ENCODE assay signal across 17 mouse cellular contexts in genomic region chr13:63093636-63094035, GRCm38 (mm10).
DNase-seq lines count a peak whose midpoint lies in the region; ATAC-seq and TF ChIP-seq lines count a peak whose summit lies in the region.
"Had no signal": no experiment of that assay in that cellular context is flagged by ENCODE, and none has a peak within 500 bp of the region (broad histone marks: within the 10 kb centered on the region; RNA-seq: fewer than 3 reads in every experiment).

No protein-coding gene starts in this region.

- H3K27me3 ChIP-seq in hindbrain, embryonic 10.5 days (ENCODE audit: insufficient read depth, poor library complexity, severe bottlenecking), result no peaks in the 10 kb centered on the region
- H3K27me3 ChIP-seq in hindbrain, embryonic 16.5 days (replicated peaks; ENCODE audit: control insufficient read depth, insufficient read depth, low read length), result no peaks in the 10 kb centered on the region
- H3K27me3 ChIP-seq in C2C12 (ENCODE audit: control insufficient read depth, insufficient read depth, insufficient read length), result no peaks in the 10 kb centered on the region
- H3K27me3 ChIP-seq in ES-Bruce4 (ENCODE audit: control insufficient read depth, insufficient read depth, low read length, poor library complexity, severe bottlenecking), result no peaks in the 10 kb centered on the region
- no peaks in the 10 kb centered on the region for H3K27me3 ChIP-seq in limb, embryonic 15.5 days
- H3K27me3 ChIP-seq: CH12.LX; heart, embryonic 12.5 days had no signal

- no peaks in the 10 kb centered on the region for H3K79me3 ChIP-seq in C2C12 (ENCODE audit: low read depth)

- H3K79me2 ChIP-seq in C2C12 (ENCODE audit: control insufficient read depth, insufficient read depth), result no peaks in the 10 kb centered on the region

- 67% methylated on average over 6 of the region's 6 CpGs for WGBS in hindbrain, embryonic 10.5 days
- 67% methylated on average over 6 of the region's 6 CpGs for WGBS in hindbrain, embryonic 16.5 days
- 82% methylated on average over 6 of the region's 6 CpGs for WGBS in limb, embryonic 15.5 days

- H3K27ac ChIP-seq in hindbrain, embryonic 10.5 days, result 0 out of 2 replicates have a peak overlapping the region, but pooled peaks have one; percentile 20
- no peak overlapping the region for H3K27ac ChIP-seq in hindbrain, embryonic 16.5 days (ENCODE audit: low read depth, low read length)
- H3K27ac ChIP-seq in ES-Bruce4 (ENCODE audit: insufficient read depth, low read length), result peak overlapping the region; percentile 72
- H3K27ac ChIP-seq in limb, embryonic 15.5 days, result peak overlapping the region; percentile 83
- H3K27ac ChIP-seq: hindbrain, postnatal 0 days; kidney, postnatal 0 days had no signal

- ATAC-seq in hindbrain, embryonic 16.5 days, result no peak
- no peak for ATAC-seq in limb, embryonic 15.5 days (ENCODE audit: insufficient number of reproducible peaks, low FRiP score, low TSS enrichment, low read depth)
- ATAC-seq in frontal cortex, adult (ENCODE audit: low TSS enrichment), result no peak
- ATAC-seq: hindbrain, postnatal 0 days had no signal

- H3K4me3 ChIP-seq in hindbrain, embryonic 10.5 days, result no peak overlapping the region
- no peak overlapping the region for H3K4me3 ChIP-seq in hindbrain, embryonic 16.5 days (ENCODE audit: low read length)
- H3K4me3 ChIP-seq in C2C12 (ENCODE audit: insufficient read depth, poor library complexity, severe bottlenecking) (no peak overlapping the region), ES-Bruce4 (ENCODE audit: low read depth, low read length) (no peak overlapping the region)
- no peak overlapping the region for H3K4me3 ChIP-seq in limb, embryonic 15.5 days
- H3K4me3 ChIP-seq: forebrain, embryonic 10.5 days; heart, embryonic 12.5 days; layer of hippocampus, adult 2 months had no signal

- peaks cover 29% of the 10 kb centered on the region for H3K4me1 ChIP-seq in hindbrain, embryonic 10.5 days (replicated peaks)
- no peaks in the 10 kb centered on the region for H3K4me1 ChIP-seq in hindbrain, embryonic 16.5 days (ENCODE audit: control insufficient read depth, insufficient read depth, low read depth, low read length)
- peaks cover 8% of the 10 kb centered on the region for H3K4me1 ChIP-seq in ES-Bruce4 (ENCODE audit: control insufficient read depth, insufficient read depth, low read length)
- peaks cover 61% of the 10 kb centered on the region for H3K4me1 ChIP-seq in limb, embryonic 15.5 days

- no peak for DNase-seq in hindbrain, embryonic 10.5 days (ENCODE audit: low spot score)
- DNase-seq in urinary bladder, postnatal 36 days (ENCODE audit: low spot score in 2 of 2), result no peak
- DNase-seq: cerebellum, adult 11-12 months; kidney, adult 11 months; left cerebral cortex, postnatal 4 days; midbrain, embryonic 14.5 days had no signal

- TF ChIP-seq CTCF in C2C12 (IDR thresholded peaks at IDR 0.05; ENCODE audit: control insufficient read depth, insufficient read depth, insufficient read length) (no peak), ES-Bruce4 (IDR thresholded peaks at IDR 0.05; ENCODE audit: low read depth, low read length) (no peak)

- H3K36me3 ChIP-seq in hindbrain, embryonic 10.5 days, result no peaks in the 10 kb centered on the region
- H3K36me3 ChIP-seq in hindbrain, embryonic 16.5 days (ENCODE audit: control insufficient read depth, insufficient read depth, low read length), result no peaks in the 10 kb centered on the region
- H3K36me3 ChIP-seq in C2C12 (ENCODE audit: control insufficient read depth, insufficient read depth), result no peaks in the 10 kb centered on the region
- H3K36me3 ChIP-seq in ES-Bruce4 (ENCODE audit: control insufficient read depth, insufficient read depth, low read length, poor library complexity, severe bottlenecking), result no peaks in the 10 kb centered on the region
- H3K36me3 ChIP-seq in limb, embryonic 15.5 days, result no peaks in the 10 kb centered on the region
- H3K36me3 ChIP-seq: forebrain, embryonic 10.5 days; heart, embryonic 12.5 days had no signal

- H3ac ChIP-seq in C2C12 (ENCODE audit: control insufficient read depth, insufficient read length, low read depth), result no peak overlapping the region

- no peak for TF ChIP-seq POLR2A in ES-Bruce4 (IDR thresholded peaks at IDR 0.05; ENCODE audit: insufficient read depth, low read length)

- no peak overlapping the region for H3K9ac ChIP-seq in hindbrain, embryonic 16.5 days (ENCODE audit: low read depth, low read length)
- H3K9ac ChIP-seq in ES-Bruce4 (ENCODE audit: low read depth, poor library complexity, severe bottlenecking), result no peak overlapping the region
- H3K9ac ChIP-seq in limb, embryonic 15.5 days, result no peak overlapping the region
- H3K9ac ChIP-seq: heart, embryonic 12.5 days had no signal

- no peaks in the 10 kb centered on the region for H3K9me3 ChIP-seq in hindbrain, embryonic 10.5 days
- H3K9me3 ChIP-seq in hindbrain, embryonic 16.5 days (ENCODE audit: control insufficient read depth, low read length), result no peaks in the 10 kb centered on the region
- H3K9me3 ChIP-seq in ES-Bruce4 (replicated peaks; ENCODE audit: control insufficient read depth, insufficient read depth, low read length, poor library complexity, severe bottlenecking), result no peaks in the 10 kb centered on the region
- H3K9me3 ChIP-seq in limb, embryonic 15.5 days, result no peaks in the 10 kb centered on the region
- H3K9me3 ChIP-seq: forebrain, embryonic 10.5 days; heart, embryonic 12.5 days had no signal

- no peak for TF ChIP-seq EP300 in ES-Bruce4 (IDR thresholded peaks at IDR 0.05; ENCODE audit: insufficient read depth, low read depth, low read length)

- H3K4me2 ChIP-seq in hindbrain, embryonic 16.5 days (ENCODE audit: low read length), result no peak overlapping the region
- H3K4me2 ChIP-seq in limb, embryonic 15.5 days, result no peak overlapping the region
- H3K4me2 ChIP-seq: heart, embryonic 12.5 days had no signal

TF ChIP-seq in C2C12, 6 proteins besides CTCF, POLR2A, EP300 and RAD21:
- TF ChIP-seq CEBPB (IDR thresholded peaks at IDR 0.05; ENCODE audit: low read depth) (no peak), FOSL1 (IDR thresholded peaks at IDR 0.05; ENCODE audit: insufficient read depth, low read length, poor library complexity, severe bottlenecking) (peak; percentile 20)
